Mouse (Mus musculus) erythroid progenitor cell, adult 5-6 weeks (primary cell): Measurements from ENCODE around the gene Calr4. TPM values are rescaled to one million over a fixed set of nuclear protein-coding genes. Genes with fewer than 3 reads are reported as not detected.
A peak's percentile ranks its signal among the peaks of the same experiment; 100 is the strongest.

Experiments
- ATAC-seq: replicated peaks from 2 replicates; pipeline ENCODE4 v1.8.0; 2016; ENCODE audit warnings: moderate number of reproducible peaks, mild to moderate bottlenecking, moderate TSS enrichment, inconsistent platforms; ENCODE audit not compliant: poor library complexity, low FRiP score, severe bottlenecking
- total RNA-seq, 2 experiments: library from RNA; stranded (forward) in 1 of 2; stranded (reverse) in 1 of 2; fragments of 150-400 nt in 1 of 2; fragments of 186-747, 209-891 nt in 1 of 2; gene quantifications; 2 replicates each; pipeline versions ENCODE4 v1.2.3 to v1.2.4; 2015 to 2017; ENCODE audit warnings: low replicate concordance in 2 of 2

The Calr4 gene
- not detected in 2 replicates for total RNA-seq (2015; ENCODE audit: low replicate concordance)
- total RNA-seq (2017; ENCODE audit: low replicate concordance), result not detected in 2 replicates

GRCm38 (mm10) chr4:109234185-109234584 lies at the start of gene Calr4:
Gene Calr4 (plus strand): TSS chr4:109234485.
- ATAC-seq, result no peak

- no peak for ATAC-seq
Observed at GRCm38 (mm10) chr4:109185616-109186405, 48.5 kb upstream of the Calr4 start.

- ATAC-seq, result no peak
Observed at GRCm38 (mm10) chr4:109191598-109191997, 42.7 kb upstream of the Calr4 start.

GRCm38 (mm10) chr4:109193886-109194285 lies 40.4 kb upstream of the Calr4 start:
- no peak for ATAC-seq

- no peak for ATAC-seq
Observed at GRCm38 (mm10) chr4:109195900-109196629, 38.2 kb upstream of the Calr4 start.

GRCm38 (mm10) chr4:109199069-109199468 lies 35.2 kb upstream of the Calr4 start:
- no peak for ATAC-seq

GRCm38 (mm10) chr4:109201582-109202424 lies 32.5 kb upstream of the Calr4 start, which contains the start of gene Osbpl9:
Gene Osbpl9 (minus strand): TSS chr4:109202272.
- ATAC-seq, result peak; percentile 95

- ATAC-seq, result no peak
Observed at GRCm38 (mm10) chr4:109203931-109204330, 30.4 kb upstream of the Calr4 start.

- ATAC-seq, result no peak
Observed at GRCm38 (mm10) chr4:109204416-109204815, 29.9 kb upstream of the Calr4 start.

- ATAC-seq, result no peak
Observed at GRCm38 (mm10) chr4:109207524-109207923, 26.8 kb upstream of the Calr4 start.

GRCm38 (mm10) chr4:109210253-109210652 lies 24.0 kb upstream of the Calr4 start:
- ATAC-seq, result no peak

- ATAC-seq, result no peak
Observed at GRCm38 (mm10) chr4:109210881-109211280, 23.4 kb upstream of the Calr4 start.

GRCm38 (mm10) chr4:109213986-109214385 lies 20.3 kb upstream of the Calr4 start:
- no peak for ATAC-seq

- ATAC-seq, result no peak
Observed at GRCm38 (mm10) chr4:109218008-109218407, 16.3 kb upstream of the Calr4 start.

- ATAC-seq, result no peak
Observed at GRCm38 (mm10) chr4:109220441-109220940, 13.8 kb upstream of the Calr4 start.

- ATAC-seq, result no peak
Observed at GRCm38 (mm10) chr4:109222001-109222400, 12.3 kb upstream of the Calr4 start.

- ATAC-seq, result no peak
Observed at GRCm38 (mm10) chr4:109224762-109225552, 9.3 kb upstream of the Calr4 start.

GRCm38 (mm10) chr4:109225606-109226005 lies 8.7 kb upstream of the Calr4 start:
- no peak for ATAC-seq

GRCm38 (mm10) chr4:109226071-109226470 lies 8.2 kb upstream of the Calr4 start:
- ATAC-seq, result no peak
